Mouse (Mus musculus) hindbrain, embryonic 16.5 days (tissue): ENCODE measurements around the gene Dlx3. TPM values are rescaled to one million over a fixed set of nuclear protein-coding genes. Genes with fewer than 3 reads are reported as not detected.

Experiments used
- ATAC-seq: fragments of 200-750 bp; cut with Nextera tagmentation; 2 replicates; pipeline ENCODE4 v1.8.0; 2017; ENCODE audit warnings: moderate TSS enrichment, moderate library complexity
- H3K27ac ChIP-seq: fragments of 300-500 bp; sonication (generic); 2 replicates; pipeline ENCODE4 v1.5.1; 2014; ENCODE audit warnings: low read depth, mild to moderate bottlenecking, control low read depth, low read length, moderate library complexity
- H3K27me3 ChIP-seq: fragments of 300-500 bp; sonication (generic); replicated peaks from 2 replicates; pipeline ENCODE4 v1.6.1; 2014; ENCODE audit warnings: low read length; ENCODE audit not compliant: control insufficient read depth, insufficient read depth
- H3K36me3 ChIP-seq: fragments of 300-500 bp; sonication (generic); 2 replicates; pipeline ENCODE4 v1.6.1; 2014; ENCODE audit warnings: mild to moderate bottlenecking, low read length, moderate library complexity, mixed read lengths; ENCODE audit not compliant: control insufficient read depth, insufficient read depth
- H3K4me1 ChIP-seq: fragments of 300-500 bp; sonication (generic); 2 replicates; pipeline ENCODE4 v1.6.1; 2014; ENCODE audit warnings: low read depth, low read length; ENCODE audit not compliant: control insufficient read depth, insufficient read depth
- H3K4me2 ChIP-seq: fragments of 300-500 bp; sonication (generic); 2 replicates; pipeline ENCODE4 v1.6.1; 2014; ENCODE audit warnings: mild to moderate bottlenecking, low read length, control low read depth, moderate library complexity
- H3K4me3 ChIP-seq: fragments of 300-500 bp; sonication (generic); 2 replicates; pipeline ENCODE4 v1.5.1; 2014; ENCODE audit warnings: mild to moderate bottlenecking, low read length, control low read depth, moderate library complexity
- H3K9ac ChIP-seq: fragments of 300-500 bp; sonication (generic); 2 replicates; pipeline ENCODE4 v1.6.1; 2014; ENCODE audit warnings: low read depth, mild to moderate bottlenecking, control low read depth, low read length, moderate library complexity
- H3K9me3 ChIP-seq: fragments of 300-500 bp; sonication (generic); 2 replicates; pipeline ENCODE4 v1.6.1; 2014; ENCODE audit warnings: mild to moderate bottlenecking, low read length, moderate library complexity; ENCODE audit not compliant: control insufficient read depth
- WGBS: fragments of 180-500 bp; shearing (Covaris S2); extraction: QIAGEN DNeasy Blood & Tissue Kit; methylation state at CpG from one replicate; pipeline ENCODE4 v1.1.7; 2014; 5-methylcytosine and 5-hydroxymethylcytosine counted together
- polyA plus RNA-seq: library from polyadenylated mRNA; unstranded; fragments of >200 nt; fragmentation: Nextera tagmentation; extraction: Ambion mirVana; gene quantifications from 2 replicates; pipeline ENCODE4 v1.2.1, GENCODE M21; 2015

The Dlx3 gene
- polyA plus RNA-seq, 1 experiment from 2014 or later = 0.19 TPM

DNA sequence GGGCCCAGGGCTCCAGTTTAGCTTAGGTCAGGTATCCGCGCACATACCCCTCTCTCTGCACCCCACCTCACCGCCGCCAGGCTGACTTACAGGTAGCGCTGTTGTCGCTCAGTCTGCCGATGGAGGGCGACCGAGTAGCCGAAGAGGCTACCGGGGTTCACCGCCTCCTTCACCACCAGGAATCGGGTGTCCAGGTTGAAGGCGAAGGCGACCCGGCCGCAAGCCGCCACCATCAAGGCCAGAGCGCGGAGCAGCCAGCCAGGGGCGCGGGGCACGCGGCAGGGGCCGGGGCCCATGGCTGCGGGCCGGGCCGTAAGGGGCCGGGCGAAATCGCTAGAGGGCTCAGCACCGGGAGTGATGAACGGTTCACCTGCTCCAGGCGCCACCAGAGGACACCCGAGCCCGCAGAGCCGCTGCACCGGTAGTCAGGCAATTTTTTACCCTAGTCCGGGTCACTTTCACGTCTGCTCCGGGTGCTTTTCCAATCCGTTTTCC is 43.8 kb upstream of the Dlx3 start:
- under 1% methylated on average over 31 of the region's 42 CpGs for WGBS
- Histone ChIP-seq H3K27me3 (peaks cover 7% of the 10 kb centered on the region), H3K4me3 (peak overlapping the region; percentile 74), H3K4me2 (peak overlapping the region; percentile 80), H3K27ac (peak overlapping the region; percentile 84), H3K9ac (peak overlapping the region; percentile 85), H3K9me3 (no peaks in the 10 kb centered on the region), H3K36me3 (no peaks in the 10 kb centered on the region), H3K4me1 (peaks cover 10% of the 10 kb centered on the region)
- ATAC-seq = peak; percentile 69

- ATAC-seq = peak; percentile 80
- Histone ChIP-seq H3K27me3 (peaks cover 7% of the 10 kb centered on the region), H3K9me3 (no peaks in the 10 kb centered on the region), H3K4me3 (peak within 1 kb of the TSS; percentile 74), H3K27ac (peak within 1 kb of the TSS; percentile 84), H3K9ac (peak within 1 kb of the TSS; percentile 85), H3K4me2 (peak within 1 kb of the TSS; percentile 80), H3K4me1 (peaks cover 10% of the 10 kb centered on the region), H3K36me3 (no peaks in the 10 kb centered on the region)
- under 1% methylated on average over 47 of the region's 51 CpGs for WGBS
These were observed 43.3 kb upstream of the Dlx3 start, which contains the start of gene Itga3 for GRCm38 (mm10) chr11:95076536-95077111. Itga3 (minus strand) TSS chr11:95076801.

DNA sequence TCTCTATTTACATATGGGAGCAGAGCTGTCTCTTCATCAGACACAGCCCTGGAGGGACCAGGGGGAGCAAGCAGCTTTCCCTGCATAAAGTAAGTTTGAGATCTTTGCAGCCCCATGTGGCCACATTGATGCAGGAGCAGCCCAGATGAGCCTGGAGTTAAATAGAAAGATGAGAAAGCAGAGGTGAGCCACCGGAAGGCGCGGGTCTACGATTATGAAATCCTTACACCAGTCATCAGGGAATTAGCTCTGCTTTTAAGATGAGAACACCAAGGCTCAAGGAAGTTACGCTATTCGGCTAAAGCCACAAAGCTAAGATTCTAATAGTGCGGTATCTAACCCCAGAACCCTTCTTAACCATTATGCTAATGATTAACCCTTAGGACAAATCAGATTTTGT is 42.0 kb upstream of the Dlx3 start:
- H3K27ac ChIP-seq = no peak overlapping the region
- H3K4me2 ChIP-seq = 0 out of 2 replicates have a peak overlapping the region, but pooled peaks have one; percentile 11
- no peak overlapping the region for H3K9ac ChIP-seq
- WGBS = 54% methylated on average over 7 of the region's 7 CpGs
- peaks cover 10% of the 10 kb centered on the region for H3K4me1 ChIP-seq
- no peaks in the 10 kb centered on the region for H3K9me3 ChIP-seq
- peaks cover 7% of the 10 kb centered on the region for H3K27me3 ChIP-seq
- H3K36me3 ChIP-seq = no peaks in the 10 kb centered on the region
- H3K4me3 ChIP-seq = no peak overlapping the region
- ATAC-seq = no peak

GRCm38 (mm10) chr11:95079256-95079875 is 40.6 kb upstream of the Dlx3 start:
- no peaks in the 10 kb centered on the region for H3K9me3 ChIP-seq
- no peak overlapping the region for H3K4me2 ChIP-seq
- H3K4me1 ChIP-seq = peaks cover 10% of the 10 kb centered on the region
- H3K4me3 ChIP-seq = no peak overlapping the region
- no peak overlapping the region for H3K27ac ChIP-seq
- WGBS = 84% methylated on average over 6 of the region's 6 CpGs
- peaks cover 7% of the 10 kb centered on the region for H3K27me3 ChIP-seq
- H3K36me3 ChIP-seq = no peaks in the 10 kb centered on the region
- no peak overlapping the region for H3K9ac ChIP-seq
- ATAC-seq = no peak

DNA sequence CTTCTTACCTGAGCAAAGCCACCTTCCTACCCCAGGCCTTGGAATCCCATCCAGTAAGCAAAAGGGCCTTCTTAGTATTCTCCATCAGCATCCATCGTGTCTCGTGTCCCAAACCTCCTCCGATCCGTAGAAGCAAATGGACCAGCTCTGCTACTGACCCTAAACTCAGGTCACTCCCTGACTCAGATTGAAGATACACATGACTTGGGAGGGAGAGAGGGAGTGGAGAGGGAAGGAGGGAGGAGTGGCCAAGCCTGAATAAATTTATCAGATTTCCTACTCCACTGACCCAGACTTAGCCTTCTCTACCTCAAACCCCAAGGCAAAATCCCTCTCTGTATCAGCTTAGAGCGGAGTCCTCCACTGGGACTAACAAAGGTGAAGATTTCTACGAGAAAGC is 39.1 kb upstream of the Dlx3 start:
- no peak for ATAC-seq
- no peaks in the 10 kb centered on the region for H3K4me1 ChIP-seq
- H3K4me3 ChIP-seq = no peak overlapping the region
- H3K9me3 ChIP-seq = no peaks in the 10 kb centered on the region
- H3K4me2 ChIP-seq = no peak overlapping the region
- 86% methylated on average over 6 of the region's 6 CpGs for WGBS
- H3K9ac ChIP-seq = no peak overlapping the region
- no peak overlapping the region for H3K27ac ChIP-seq
- peaks cover 7% of the 10 kb centered on the region for H3K27me3 ChIP-seq
- H3K36me3 ChIP-seq = no peaks in the 10 kb centered on the region

GRCm38 (mm10) chr11:95082896-95083295 is 37.0 kb upstream of the Dlx3 start:
- Histone ChIP-seq H3K36me3 (no peaks in the 10 kb centered on the region), H3K27me3 (peaks cover 5% of the 10 kb centered on the region), H3K9ac (no peak overlapping the region), H3K4me1 (no peaks in the 10 kb centered on the region), H3K4me2 (no peak overlapping the region), H3K27ac (no peak overlapping the region), H3K4me3 (no peak overlapping the region), H3K9me3 (no peaks in the 10 kb centered on the region)
- ATAC-seq = no peak
- 95% methylated on average over 7 of the region's 7 CpGs for WGBS

DNA sequence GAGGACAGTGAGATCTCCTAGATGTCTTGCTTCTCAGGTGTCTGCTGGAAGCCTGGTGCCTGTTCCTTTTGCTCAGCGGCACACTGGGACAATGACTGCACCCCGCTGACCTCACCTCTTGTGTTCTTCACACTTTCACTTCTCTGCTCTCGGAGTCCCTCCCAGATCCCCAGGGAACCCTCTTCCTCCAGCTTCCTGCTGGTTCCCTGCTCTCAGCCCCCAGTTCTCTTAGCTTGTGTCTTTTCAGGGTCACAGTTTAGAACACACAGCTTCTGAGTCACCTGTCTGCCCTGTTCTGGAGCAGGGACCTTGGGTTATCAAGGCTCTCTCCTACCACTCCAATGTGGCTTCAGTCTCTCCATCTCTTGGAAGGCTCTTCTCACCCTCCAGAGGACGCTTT is 35.7 kb upstream of the Dlx3 start:
- H3K4me2 ChIP-seq = no peak overlapping the region
- ATAC-seq = no peak
- H3K4me1 ChIP-seq = no peaks in the 10 kb centered on the region
- H3K9ac ChIP-seq = no peak overlapping the region
- peaks cover 2% of the 10 kb centered on the region for H3K27me3 ChIP-seq
- 29% methylated on average over 4 of the region's 4 CpGs for WGBS
- no peaks in the 10 kb centered on the region for H3K36me3 ChIP-seq
- H3K4me3 ChIP-seq = no peak overlapping the region
- H3K27ac ChIP-seq = no peak overlapping the region
- H3K9me3 ChIP-seq = no peaks in the 10 kb centered on the region

- H3K36me3 ChIP-seq = no peaks in the 10 kb centered on the region
- H3K27ac ChIP-seq = no peak overlapping the region
- H3K4me2 ChIP-seq = no peak overlapping the region
- H3K27me3 ChIP-seq = no peaks in the 10 kb centered on the region
- H3K4me3 ChIP-seq = no peak overlapping the region
- H3K4me1 ChIP-seq = no peaks in the 10 kb centered on the region
- 33% methylated on average over 5 of the region's 5 CpGs for WGBS
- H3K9me3 ChIP-seq = no peaks in the 10 kb centered on the region
- no peak overlapping the region for H3K9ac ChIP-seq
- ATAC-seq = no peak
These were observed 35.0 kb upstream of the Dlx3 start for GRCm38 (mm10) chr11:95084811-95085382.

DNA sequence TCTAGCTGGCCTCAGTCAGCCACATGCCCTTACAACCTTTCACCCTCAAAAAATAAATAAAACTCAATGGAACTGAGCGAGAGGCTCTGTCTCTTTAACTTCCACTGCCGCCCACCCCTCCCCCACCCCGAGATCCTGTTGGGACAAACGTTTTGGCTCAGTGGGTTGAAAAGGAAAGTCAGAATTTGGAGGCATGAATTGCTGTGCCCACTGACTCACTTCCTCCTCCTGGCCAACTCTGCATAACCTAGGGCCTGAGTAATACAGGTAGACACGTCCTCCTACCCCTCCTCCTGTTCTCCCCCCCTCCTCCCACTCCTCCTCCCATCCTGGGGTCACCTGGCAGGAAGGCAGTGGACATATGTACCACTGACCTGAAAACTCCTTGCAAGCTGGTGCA is 34.2 kb upstream of the Dlx3 start:
- no peak overlapping the region for H3K27ac ChIP-seq
- no peak overlapping the region for H3K4me3 ChIP-seq
- 10% methylated on average over 5 of the region's 5 CpGs for WGBS
- H3K9ac ChIP-seq = no peak overlapping the region
- H3K4me2 ChIP-seq = no peak overlapping the region
- H3K4me1 ChIP-seq = no peaks in the 10 kb centered on the region
- no peaks in the 10 kb centered on the region for H3K9me3 ChIP-seq
- no peaks in the 10 kb centered on the region for H3K36me3 ChIP-seq
- H3K27me3 ChIP-seq = no peaks in the 10 kb centered on the region
- ATAC-seq = no peak
